Mouse (Mus musculus) Patski (cell line): ENCODE results near the gene Gm11549. TPM values are rescaled to one million over a fixed set of nuclear protein-coding genes. Genes with fewer than 3 reads are reported as not detected.
A peak's percentile ranks its signal among the peaks of the same experiment; 100 is the strongest.

ENCODE experiments used
- ATAC-seq: fragments of 100-300 bp; one replicate; pipeline ENCODE4 v1.8.0; 2021
- CTCF ChIA-PET: fragments of 350-600 bp; sonication (Branson Sonifier 250); formaldehyde crosslinking; loops from one replicate; lab custom pipeline; 2022; ENCODE audit warnings: inconsistent platforms; lab: Charles Lee
- POLR2A ChIA-PET: fragments of 350-600 bp; sonication (Branson Sonifier 250); formaldehyde crosslinking; loops from one replicate; lab custom pipeline; 2022; ENCODE audit warnings: antibody characterized with exemption, inconsistent platforms; lab: Charles Lee
- DNase-seq: peaks from one replicate; pipeline ENCODE4 v3.0.0-alpha.2; 2011; ENCODE audit warnings: low read depth, low spot score
- H3K27me3 ChIP-seq: fragments of 371-371 bp; one replicate; pipeline ENCODE4 v1.5.1; 2021
- CTCF ChIP-seq: fragments of 100-300 bp; IDR thresholded peaks from one replicate; pipeline ENCODE4 v1.5.1; 2021
- in situ Hi-C: fragments of 300-500 bp; cut with MboI; formaldehyde crosslinking; loops from 3 replicates; pipeline ENCODE4 v1.11.1; 2018; ENCODE audit warnings: low pct_unique_long_range_greater_than_20kb, mixed read lengths
- polyA plus RNA-seq: library from polyadenylated mRNA; unstranded; gene quantifications from one replicate; pipeline ENCODE4 v1.2.3, GENCODE M21; 2021

Gene Gm11549
- polyA plus RNA-seq, 1 experiment from 2014 or later, result not detected

GRCm38 (mm10) chr3:36540756-36541155 lies 19.1 kb upstream of the Gm11549 start:
- CTCF ChIA-PET, result interaction anchor here (3.7 kb wide), 1 partner anchor 13 kb away, joined by 13 read pairs; no protein-coding TSS in a partner anchor
- DNase-seq (no peak), ATAC-seq (peak; percentile 71)
- POLR2A ChIA-PET, result no interaction called here
- peaks cover 7% of the 10 kb centered on the region for H3K27me3 ChIP-seq
- no peak for TF ChIP-seq CTCF
- in situ Hi-C loops, result no loop called here

- DNase-seq, result no peak
- POLR2A ChIA-PET, result no interaction called here
Observed at GRCm38 (mm10) chr3:36537701-36538470, 16.3 kb upstream of the Gm11549 start.

GRCm38 (mm10) chr3:36536041-36536440 lies 14.4 kb upstream of the Gm11549 start:
- TF ChIP-seq CTCF, result no peak
- POLR2A ChIA-PET, result no interaction called here
- CTCF ChIA-PET, result no interaction called here
- in situ Hi-C loops, result no loop called here
- no peak for DNase-seq
- peaks cover 19% of the 10 kb centered on the region for H3K27me3 ChIP-seq
- no peak for ATAC-seq

More at GRCm38 (mm10) chr3:36537701-36538470, 16.3 kb upstream of the Gm11549 start:
- no peak for TF ChIP-seq CTCF
- no peak for ATAC-seq
- in situ Hi-C loops, result no loop called here
- peaks cover 11% of the 10 kb centered on the region for H3K27me3 ChIP-seq
- CTCF ChIA-PET, result interaction anchor here (0.7 to 1.1 kb wide), 2 partner anchors 9 to 22 kb away, joined by 3 read pairs; no protein-coding TSS in a partner anchor

- CTCF ChIA-PET, result interaction anchor here (1.1 kb wide), 1 partner anchor 13 kb away, joined by 3 read pairs; no protein-coding TSS in a partner anchor
- TF ChIP-seq CTCF, result no peak
- POLR2A ChIA-PET, result interaction anchor here (1.1 kb wide), 1 partner anchor 12 kb away, joined by 3 read pairs; the partner anchor contains the start of gene Gm11549
- in situ Hi-C loops, result no loop called here
- DNase-seq, result no peak
- H3K27me3 ChIP-seq, result peaks cover 26% of the 10 kb centered on the region
- no peak for ATAC-seq
Observed at GRCm38 (mm10) chr3:36533201-36533672, 11.6 kb upstream of the Gm11549 start.

- ATAC-seq (no peak), DNase-seq (no peak)
- ChIA-PET CTCF (interaction anchor here (1.1 kb wide), 1 partner anchor 13 kb away, joined by 3 read pairs; no protein-coding TSS in a partner anchor), POLR2A (interaction anchor here (1.1 kb wide), 1 partner anchor 11 kb away, joined by 3 read pairs; the partner anchor contains the start of gene Gm11549)
- TF ChIP-seq CTCF, result no peak
- peaks cover 29% of the 10 kb centered on the region for H3K27me3 ChIP-seq
- in situ Hi-C loops, result no loop called here
Observed at GRCm38 (mm10) chr3:36532738-36533137, 11.1 kb upstream of the Gm11549 start.

GRCm38 (mm10) chr3:36531979-36532542 lies 10.4 kb upstream of the Gm11549 start:
- DNase-seq, result no peak
- in situ Hi-C loops, result no loop called here
- ATAC-seq, result no peak
- TF ChIP-seq CTCF, result no peak
- ChIA-PET CTCF (interaction anchor here (1.1 kb wide), 1 partner anchor 14 kb away, joined by 3 read pairs; no protein-coding TSS in a partner anchor), POLR2A (interaction anchor here (1.1 kb wide), 1 partner anchor 11 kb away, joined by 3 read pairs; the partner anchor contains the start of gene Gm11549)
- H3K27me3 ChIP-seq, result peaks cover 36% of the 10 kb centered on the region

GRCm38 (mm10) chr3:36531242-36531641 lies 9.6 kb upstream of the Gm11549 start:
- no peak for DNase-seq
- in situ Hi-C loops, result no loop called here
- no peak for ATAC-seq
- ChIA-PET CTCF (no interaction called here), POLR2A (no interaction called here)
- peaks cover 38% of the 10 kb centered on the region for H3K27me3 ChIP-seq
- no peak for TF ChIP-seq CTCF

- POLR2A ChIA-PET, result no interaction called here
Observed at GRCm38 (mm10) chr3:36530781-36531180, 9.2 kb upstream of the Gm11549 start.

GRCm38 (mm10) chr3:36530345-36530744 lies 8.7 kb upstream of the Gm11549 start:
- no peak for DNase-seq

More at GRCm38 (mm10) chr3:36530781-36531180, 9.2 kb upstream of the Gm11549 start:
- CTCF ChIA-PET, result interaction anchor here (1.2 kb wide), 1 partner anchor 10 kb away, joined by 3 read pairs; no protein-coding TSS in a partner anchor
- in situ Hi-C loops, result no loop called here
- no peak for TF ChIP-seq CTCF
- H3K27me3 ChIP-seq, result peaks cover 39% of the 10 kb centered on the region
- ATAC-seq (no peak), DNase-seq (no peak)

GRCm38 (mm10) chr3:36524466-36524865 lies 2.9 kb upstream of the Gm11549 start:
- TF ChIP-seq CTCF, result no peak
- H3K27me3 ChIP-seq, result peaks cover 75% of the 10 kb centered on the region
- no peak for ATAC-seq
- in situ Hi-C loops, result no loop called here
- CTCF ChIA-PET, result no interaction called here
- DNase-seq, result no peak
- POLR2A ChIA-PET, result no interaction called here

More at GRCm38 (mm10) chr3:36530345-36530744, 8.7 kb upstream of the Gm11549 start:
- no peak for ATAC-seq
- TF ChIP-seq CTCF, result no peak
- POLR2A ChIA-PET, result no interaction called here
- CTCF ChIA-PET, result interaction anchor here (1.2 kb wide), 1 partner anchor 10 kb away, joined by 3 read pairs; no protein-coding TSS in a partner anchor
- in situ Hi-C loops, result no loop called here
- peaks cover 39% of the 10 kb centered on the region for H3K27me3 ChIP-seq
